Mouse (Mus musculus) stomach, embryonic 14.5 days (tissue): Measurements from ENCODE around the gene Otoa. TPM values are rescaled to one million over a fixed set of nuclear protein-coding genes. Genes with fewer than 3 reads are reported as not detected.

Source experiments
- ATAC-seq: fragments of 200-750 bp; cut with Nextera tagmentation; 2 replicates; pipeline ENCODE4 v1.8.0; 2017; ENCODE audit warnings: low read depth, moderate TSS enrichment; ENCODE audit not compliant: insufficient number of reproducible peaks, insufficient read depth, low FRiP score
- H3K27ac ChIP-seq: fragments of 300-500 bp; sonication (generic); 2 replicates; pipeline ENCODE4 v1.5.1; 2014; ENCODE audit warnings: mild to moderate bottlenecking, low read length, moderate library complexity, mixed read lengths
- H3K27me3 ChIP-seq: fragments of 300-500 bp; sonication (generic); 2 replicates; pipeline ENCODE4 v1.6.1; 2014; ENCODE audit warnings: low read length, control low read depth, mixed read lengths; ENCODE audit not compliant: control insufficient read depth, insufficient read depth
- H3K36me3 ChIP-seq: fragments of 300-500 bp; sonication (generic); 2 replicates; pipeline ENCODE4 v1.6.1; 2014; ENCODE audit warnings: mild to moderate bottlenecking, control low read depth, low read length, moderate library complexity, mixed read lengths; ENCODE audit not compliant: control insufficient read depth, insufficient read depth
- H3K4me1 ChIP-seq: fragments of 300-500 bp; sonication (generic); 2 replicates; pipeline ENCODE4 v1.6.1; 2014; ENCODE audit warnings: low read length, control low read depth, mixed read lengths; ENCODE audit not compliant: control insufficient read depth, insufficient read depth
- H3K4me2 ChIP-seq: fragments of 300-500 bp; sonication (generic); replicated peaks from 2 replicates; pipeline ENCODE4 v1.6.1; 2014; ENCODE audit warnings: low read depth, low read length, control low read depth
- H3K4me3 ChIP-seq: fragments of 300-500 bp; sonication (generic); 2 replicates; pipeline ENCODE4 v1.5.1; 2014; ENCODE audit warnings: low read depth, low read length, control low read depth
- H3K9ac ChIP-seq: fragments of 300-500 bp; sonication (generic); replicated peaks from 2 replicates; pipeline ENCODE4 v1.6.1; 2014; ENCODE audit warnings: low read depth, mild to moderate bottlenecking, control low read depth, low read length, moderate library complexity, mixed read lengths
- H3K9me3 ChIP-seq: fragments of 300-500 bp; sonication (generic); 2 replicates; pipeline ENCODE4 v1.6.1; 2016; ENCODE audit warnings: low read depth, low read length, control low read depth; ENCODE audit not compliant: control insufficient read depth
- WGBS: fragments of 180-500 bp; shearing (Covaris S2); extraction: QIAGEN DNeasy Blood & Tissue Kit; methylation state at CpG from one replicate; pipeline ENCODE4 v1.1.7; 2014; 5-methylcytosine and 5-hydroxymethylcytosine counted together
- polyA plus RNA-seq: library from polyadenylated mRNA; unstranded; fragments of >200 nt; fragmentation: Nextera tagmentation; extraction: Ambion mirVana; gene quantifications from 2 replicates; pipeline ENCODE4 v1.2.1, GENCODE M21; 2014

Otoa gene
- polyA plus RNA-seq, 1 experiment from 2014 or later: 0.17 TPM

GRCm38 (mm10) chr7:121120143-121120818 lies 38.8 kb downstream of the Otoa start:
- Histone ChIP-seq H3K36me3 (no peaks in the 10 kb centered on the region), H3K9ac (no peak overlapping the region), H3K4me2 (no peak overlapping the region), H3K27ac (no peak overlapping the region), H3K27me3 (no peaks in the 10 kb centered on the region), H3K4me1 (no peaks in the 10 kb centered on the region), H3K9me3 (no peaks in the 10 kb centered on the region), H3K4me3 (no peak overlapping the region)
- 11% methylated on average over 10 of the region's 10 CpGs for WGBS
- ATAC-seq: peak; percentile 56; the same call in 1 of the 2 replicates

GRCm38 (mm10) chr7:121130837-121131236 lies 49.4 kb downstream of the Otoa start:
- WGBS: 100% methylated on average over 2 of the region's 2 CpGs
- no peaks in the 10 kb centered on the region for H3K27me3 ChIP-seq
- H3K9me3 ChIP-seq: no peaks in the 10 kb centered on the region
- no peaks in the 10 kb centered on the region for H3K36me3 ChIP-seq
- no peaks in the 10 kb centered on the region for H3K4me1 ChIP-seq
- H3K9ac ChIP-seq: no peak overlapping the region
- no peak overlapping the region for H3K4me2 ChIP-seq
- ATAC-seq: no peak
- no peak overlapping the region for H3K27ac ChIP-seq
- no peak overlapping the region for H3K4me3 ChIP-seq

DNA sequence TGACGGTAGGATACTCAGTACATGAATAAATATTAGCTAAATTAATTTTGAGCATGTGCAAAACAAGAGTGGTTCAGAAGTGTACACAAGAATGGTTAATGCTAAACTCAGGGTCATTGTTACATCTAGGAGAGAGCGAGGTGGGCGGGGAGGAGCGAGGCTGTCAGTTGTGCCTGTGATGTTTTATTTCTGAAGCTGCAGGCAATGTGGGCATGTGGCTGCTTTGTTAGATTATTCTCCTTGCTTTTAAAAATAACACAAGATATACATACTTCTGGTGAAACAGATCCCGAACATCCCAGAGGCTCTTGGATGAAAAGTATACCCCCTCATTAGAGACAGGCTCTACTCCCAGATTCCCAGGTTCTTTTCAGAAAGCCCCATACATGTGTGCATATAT lies 59.8 kb downstream of the Otoa start:
- H3K4me3 ChIP-seq: no peak overlapping the region
- no peaks in the 10 kb centered on the region for H3K27me3 ChIP-seq
- H3K27ac ChIP-seq: no peak overlapping the region
- H3K9me3 ChIP-seq: no peaks in the 10 kb centered on the region
- 70% methylated on average over 5 of the region's 5 CpGs for WGBS
- H3K4me1 ChIP-seq: no peaks in the 10 kb centered on the region
- H3K9ac ChIP-seq: no peak overlapping the region
- no peaks in the 10 kb centered on the region for H3K36me3 ChIP-seq
- ATAC-seq: no peak
- no peak overlapping the region for H3K4me2 ChIP-seq

DNA sequence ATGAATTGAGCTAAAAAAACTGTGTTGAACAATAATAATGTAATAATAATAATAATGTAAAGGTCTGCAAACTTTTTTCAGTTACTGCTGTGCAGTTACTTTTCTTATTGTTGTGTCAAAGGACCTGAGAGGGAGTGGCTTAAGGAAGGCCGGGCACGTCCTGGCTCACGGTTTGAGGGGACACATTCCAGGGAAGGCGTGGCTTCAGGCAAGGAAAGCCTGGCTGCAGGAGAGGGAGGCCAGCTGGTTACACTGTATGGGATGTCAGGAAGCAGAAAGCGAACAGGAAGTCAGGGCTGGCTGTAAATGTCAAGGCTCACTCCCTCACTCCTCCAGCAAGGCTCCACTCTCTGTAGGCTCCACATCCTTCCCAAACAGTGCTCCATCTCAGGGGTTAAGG lies 69.2 kb downstream of the Otoa start:
- Histone ChIP-seq H3K9ac (no peak overlapping the region), H3K4me2 (no peak overlapping the region), H3K36me3 (no peaks in the 10 kb centered on the region), H3K27me3 (no peaks in the 10 kb centered on the region), H3K27ac (no peak overlapping the region), H3K4me3 (no peak overlapping the region), H3K4me1 (no peaks in the 10 kb centered on the region), H3K9me3 (no peaks in the 10 kb centered on the region)
- no peak for ATAC-seq
- 75% methylated on average over 5 of the region's 5 CpGs for WGBS

GRCm38 (mm10) chr7:121152186-121152585 lies 70.7 kb downstream of the Otoa start:
- no peak overlapping the region for H3K9ac ChIP-seq
- H3K4me2 ChIP-seq: no peak overlapping the region
- no peak overlapping the region for H3K27ac ChIP-seq
- H3K9me3 ChIP-seq: no peaks in the 10 kb centered on the region
- no peak overlapping the region for H3K4me3 ChIP-seq
- no peaks in the 10 kb centered on the region for H3K4me1 ChIP-seq
- H3K36me3 ChIP-seq: no peaks in the 10 kb centered on the region
- WGBS: 91% methylated on average over 2 of the region's 2 CpGs
- no peaks in the 10 kb centered on the region for H3K27me3 ChIP-seq
- ATAC-seq: no peak

DNA sequence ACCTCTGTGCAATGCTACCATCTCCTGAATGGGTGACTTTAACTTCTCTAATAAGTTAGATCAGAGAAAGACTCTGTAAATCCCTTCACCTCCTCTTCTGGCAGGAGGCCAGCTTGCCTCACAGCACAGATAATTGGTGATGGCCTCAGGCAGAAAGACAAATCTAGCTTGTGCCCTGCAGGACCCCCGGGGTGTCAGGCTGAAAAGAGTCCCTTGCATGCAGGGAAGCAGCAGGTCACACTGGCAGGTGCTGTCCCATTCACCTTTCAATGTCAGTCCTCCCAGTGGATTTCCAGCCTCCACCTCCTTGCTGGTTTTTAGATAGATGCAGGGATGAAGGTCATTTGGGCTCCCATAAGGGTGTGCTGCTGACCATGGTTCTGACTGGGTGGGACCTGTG lies 84.2 kb downstream of the Otoa start:
- Histone ChIP-seq H3K4me1 (no peaks in the 10 kb centered on the region), H3K27me3 (no peaks in the 10 kb centered on the region), H3K9me3 (no peaks in the 10 kb centered on the region), H3K36me3 (no peaks in the 10 kb centered on the region), H3K9ac (no peak overlapping the region), H3K4me3 (no peak overlapping the region), H3K4me2 (no peak overlapping the region), H3K27ac (no peak overlapping the region)
- ATAC-seq: no peak
- WGBS: 45% methylated on average over 1 of the region's 1 CpGs

- no peak overlapping the region for H3K27ac ChIP-seq
Measured at GRCm38 (mm10) chr7:121171888-121172287, 90.4 kb downstream of the Otoa start.

GRCm38 (mm10) chr7:121187201-121187786 lies 105.8 kb downstream of the Otoa start:
- no peak overlapping the region for H3K27ac ChIP-seq
- no peaks in the 10 kb centered on the region for H3K27me3 ChIP-seq
- WGBS: 82% methylated on average over 9 of the region's 9 CpGs
- no peak overlapping the region for H3K4me2 ChIP-seq
- H3K4me3 ChIP-seq: no peak overlapping the region
- H3K9ac ChIP-seq: no peak overlapping the region
- H3K9me3 ChIP-seq: no peaks in the 10 kb centered on the region
- ATAC-seq: no peak
- no peaks in the 10 kb centered on the region for H3K36me3 ChIP-seq
- no peaks in the 10 kb centered on the region for H3K4me1 ChIP-seq

More at GRCm38 (mm10) chr7:121171888-121172287, 90.4 kb downstream of the Otoa start:
- Histone ChIP-seq H3K9ac (no peak overlapping the region), H3K4me2 (no peak overlapping the region), H3K4me3 (no peak overlapping the region), H3K9me3 (no peaks in the 10 kb centered on the region), H3K36me3 (no peaks in the 10 kb centered on the region), H3K27me3 (no peaks in the 10 kb centered on the region), H3K4me1 (no peaks in the 10 kb centered on the region)
- 20% methylated on average over 6 of the region's 6 CpGs for WGBS
- ATAC-seq: no peak

- Histone ChIP-seq H3K36me3 (no peaks in the 10 kb centered on the region), H3K27ac (no peak overlapping the region), H3K4me3 (no peak overlapping the region), H3K9me3 (no peaks in the 10 kb centered on the region), H3K9ac (no peak overlapping the region), H3K27me3 (no peaks in the 10 kb centered on the region), H3K4me2 (no peak overlapping the region), H3K4me1 (no peaks in the 10 kb centered on the region)
- ATAC-seq: no peak
- 92% methylated on average over 7 of the region's 7 CpGs for WGBS
Measured at GRCm38 (mm10) chr7:121188976-121189375, 107.5 kb downstream of the Otoa start.
